Mouse (Mus musculus): ENCODE results near the gene Foxa1.

Foxa1 gene

DNA sequence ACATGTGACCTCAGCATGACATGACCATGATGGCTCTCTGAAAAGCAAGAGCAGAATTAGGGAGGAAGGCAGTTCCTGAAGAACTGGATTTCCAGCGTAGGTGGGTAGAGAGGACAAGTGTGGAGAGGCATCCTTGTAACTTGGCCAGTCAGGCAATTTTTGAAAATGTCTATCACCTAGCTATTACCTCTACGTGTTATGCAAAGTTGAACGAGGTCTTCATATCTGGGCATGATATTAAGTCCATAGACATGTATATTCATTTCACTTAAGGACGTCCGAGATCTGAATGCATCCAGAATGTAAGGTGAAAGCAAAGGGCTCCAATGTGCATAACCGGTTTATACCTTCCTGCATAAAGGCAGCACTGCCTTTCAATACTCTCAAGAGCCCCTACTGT is 5.6 kb downstream of the Foxa1 start:
- no peak for DNase-seq (ENCODE audit: low spot score)

DNA sequence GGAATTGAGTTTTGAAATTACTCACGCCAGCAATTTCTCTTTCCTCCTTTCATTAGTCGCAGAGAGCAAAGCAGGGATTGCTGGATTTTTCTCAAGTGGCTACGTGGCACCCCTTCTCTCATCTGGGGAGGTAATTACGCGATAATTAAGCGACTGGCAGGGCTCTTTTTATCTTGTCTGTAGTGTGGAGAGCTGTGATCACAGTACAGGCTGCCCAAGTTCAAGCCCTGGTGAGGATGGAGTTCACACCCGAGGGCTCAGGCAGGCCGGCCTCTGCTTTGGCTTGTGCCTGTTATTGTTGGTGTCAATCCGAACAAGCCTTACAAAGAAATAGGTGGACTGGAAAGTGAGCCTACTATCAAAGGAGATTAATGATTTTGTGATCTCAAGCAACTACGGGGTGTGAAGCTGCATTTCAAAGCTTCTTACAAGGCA is 7.1 kb downstream of the Foxa1 start:
- DNase-seq (ENCODE audit: low spot score): no peak

DNA sequence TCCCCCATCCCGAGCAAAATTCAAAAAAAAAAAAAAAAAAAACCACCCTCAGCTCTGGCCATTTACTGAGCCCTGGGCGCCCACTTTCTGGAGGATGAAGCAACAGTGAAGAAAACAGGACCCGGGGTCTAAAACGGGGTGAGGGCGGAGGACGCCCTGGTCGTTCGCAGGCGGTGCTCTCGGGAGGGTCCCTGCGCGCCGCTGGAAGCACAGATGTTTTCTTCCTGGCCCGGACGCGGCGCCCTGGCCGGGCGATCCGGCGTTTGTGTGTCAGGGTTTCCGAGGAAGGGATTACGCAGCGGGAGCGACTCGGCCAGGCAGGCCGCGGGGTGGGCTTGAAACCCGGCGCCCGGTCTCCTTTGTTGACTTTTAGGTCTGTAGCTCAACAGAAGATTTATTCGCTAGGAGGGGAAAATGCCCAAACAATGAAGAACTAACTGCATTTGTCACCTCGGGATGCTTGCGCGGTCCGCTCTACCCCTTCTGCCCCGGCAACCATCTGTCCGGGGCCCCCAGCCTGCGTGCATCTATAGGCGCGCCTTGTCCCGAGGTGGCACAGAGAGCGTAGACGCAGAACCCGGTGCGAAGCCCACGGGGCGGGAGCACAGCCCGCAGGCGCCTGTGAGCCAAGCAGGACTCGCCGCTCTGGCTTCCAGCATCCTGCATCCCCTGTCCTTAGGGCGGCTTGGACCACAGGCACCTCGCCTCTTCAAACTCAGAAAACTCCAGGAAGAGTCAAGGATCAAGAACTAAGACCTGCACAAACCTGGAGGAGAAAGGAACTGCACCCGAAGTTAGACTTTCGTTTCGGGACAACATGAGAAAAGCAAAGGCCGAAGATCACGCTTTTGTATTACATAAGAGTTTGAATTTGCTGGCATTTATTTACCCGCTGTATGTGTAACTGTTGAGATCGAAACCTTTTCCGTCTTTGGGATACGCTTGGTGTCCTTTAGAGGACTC is 7.8 kb downstream of the Foxa1 start:
- DNase-seq (ENCODE audit: low spot score): peak; percentile 45

DNA sequence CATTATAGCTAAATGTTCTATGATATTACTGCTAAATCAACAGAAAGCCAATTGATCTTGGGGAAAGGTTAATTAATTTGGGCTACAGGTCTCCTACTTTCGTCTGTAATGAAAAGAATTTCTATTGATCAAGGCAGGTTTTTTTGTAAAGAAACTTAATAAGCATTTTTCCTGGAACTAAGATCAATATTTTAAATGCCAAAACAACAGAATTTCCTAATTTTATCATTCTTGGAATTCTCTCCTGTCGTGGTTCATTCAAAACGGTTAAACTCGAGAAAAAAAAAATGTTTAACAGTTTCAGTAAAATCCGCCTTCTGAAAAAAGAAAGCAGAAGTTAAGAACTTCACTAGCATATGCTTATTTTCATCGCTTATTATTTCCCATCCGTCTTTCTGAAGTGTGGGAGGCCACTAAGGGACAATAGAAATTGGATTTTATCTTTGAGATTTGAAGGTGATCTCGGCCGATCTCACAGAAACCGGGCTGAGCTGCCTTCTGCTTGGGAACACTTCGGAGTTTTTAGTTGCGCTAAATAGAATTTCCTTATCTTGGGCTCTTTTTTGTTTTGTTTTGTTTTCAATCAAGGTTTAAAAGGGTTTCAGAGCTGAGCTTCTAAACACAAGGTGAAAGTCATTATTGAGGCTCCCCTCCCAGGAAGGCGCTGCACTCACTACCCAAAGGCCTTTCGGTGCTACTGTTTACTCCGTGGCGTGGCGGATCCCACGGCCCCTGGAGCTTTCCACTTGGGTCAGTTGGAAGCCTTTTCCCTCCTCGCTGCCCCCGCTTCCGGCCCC is 8.7 kb downstream of the Foxa1 start:
- DNase-seq (ENCODE audit: low spot score): peak; percentile 45

DNA sequence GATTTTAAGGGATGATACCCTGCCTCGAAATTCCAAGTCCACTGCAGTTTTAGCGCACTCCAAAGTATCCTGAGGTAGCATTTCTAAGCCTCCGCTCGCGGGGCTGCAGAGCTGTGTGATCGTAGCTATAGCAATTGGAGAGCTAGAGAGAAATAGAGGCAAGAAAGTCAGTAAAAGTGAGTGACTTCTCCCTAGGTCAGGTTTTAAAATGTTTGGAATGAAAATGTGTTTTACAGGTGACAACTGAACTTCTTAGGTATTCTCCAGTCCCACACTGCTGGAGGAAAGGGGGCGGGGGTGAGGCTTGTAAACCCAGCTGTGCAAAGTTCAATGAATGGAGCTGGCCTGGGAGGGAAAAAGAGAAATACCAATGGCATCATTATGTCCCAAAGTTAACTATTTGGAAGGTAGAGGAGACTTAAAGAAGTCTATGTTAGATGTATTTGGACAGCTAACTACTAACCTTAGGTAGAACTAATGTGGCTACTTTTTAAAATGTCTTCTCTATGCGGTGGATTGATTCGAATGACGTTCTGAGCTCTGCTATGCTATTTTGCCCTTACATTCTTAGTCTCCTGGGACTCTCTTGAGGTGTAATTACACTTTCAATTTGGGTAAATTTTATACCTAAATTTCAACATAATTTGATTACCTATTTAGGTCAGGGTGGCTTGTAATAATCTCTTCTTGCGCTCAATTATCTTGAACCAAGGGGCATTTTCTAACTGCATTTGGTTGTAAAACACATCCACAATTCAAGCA is 9.6 kb downstream of the Foxa1 start:
- no peak for DNase-seq (ENCODE audit: low spot score)

DNA sequence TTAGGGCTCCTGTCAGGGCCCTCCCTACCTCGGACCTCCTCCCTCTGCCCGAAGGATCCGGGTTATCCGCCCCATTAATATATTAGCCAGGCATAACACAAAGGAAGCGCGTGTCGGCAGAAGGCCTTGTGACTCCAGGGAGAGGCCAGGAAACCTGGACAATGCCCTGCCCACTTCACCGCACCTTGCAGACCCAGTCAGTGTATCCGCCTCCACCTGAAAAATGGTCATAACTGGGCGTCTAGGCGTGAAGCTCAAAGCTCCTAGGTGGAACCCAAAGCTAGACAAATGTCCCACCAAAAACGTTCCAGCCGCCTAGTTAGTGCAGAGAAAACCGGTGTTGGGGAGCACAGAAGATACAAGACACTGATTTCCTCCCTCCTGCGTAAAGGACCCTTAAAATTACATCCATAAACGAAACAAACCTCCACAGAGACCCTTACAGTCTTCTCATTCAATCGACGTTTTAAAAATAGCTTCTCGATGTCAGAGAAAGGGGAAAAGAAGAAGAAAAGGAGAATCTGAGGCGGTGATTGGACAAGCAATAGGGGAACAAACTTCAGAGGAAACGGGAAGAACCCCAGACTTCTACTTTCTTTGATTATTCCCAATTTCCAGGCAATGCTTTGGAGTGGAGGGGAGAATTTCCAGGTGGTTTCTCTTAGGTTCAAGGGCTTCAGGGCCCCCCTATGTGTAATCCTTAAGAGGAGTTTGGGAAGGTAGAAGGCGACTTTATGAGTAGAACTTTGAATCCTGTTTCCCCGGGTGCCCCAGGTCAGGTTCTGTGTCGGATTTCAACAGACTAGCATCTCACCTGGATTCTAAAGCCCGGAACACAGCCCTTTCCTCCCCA is 10.4 kb downstream of the Foxa1 start:
- no peak for DNase-seq (ENCODE audit: low spot score)

DNA sequence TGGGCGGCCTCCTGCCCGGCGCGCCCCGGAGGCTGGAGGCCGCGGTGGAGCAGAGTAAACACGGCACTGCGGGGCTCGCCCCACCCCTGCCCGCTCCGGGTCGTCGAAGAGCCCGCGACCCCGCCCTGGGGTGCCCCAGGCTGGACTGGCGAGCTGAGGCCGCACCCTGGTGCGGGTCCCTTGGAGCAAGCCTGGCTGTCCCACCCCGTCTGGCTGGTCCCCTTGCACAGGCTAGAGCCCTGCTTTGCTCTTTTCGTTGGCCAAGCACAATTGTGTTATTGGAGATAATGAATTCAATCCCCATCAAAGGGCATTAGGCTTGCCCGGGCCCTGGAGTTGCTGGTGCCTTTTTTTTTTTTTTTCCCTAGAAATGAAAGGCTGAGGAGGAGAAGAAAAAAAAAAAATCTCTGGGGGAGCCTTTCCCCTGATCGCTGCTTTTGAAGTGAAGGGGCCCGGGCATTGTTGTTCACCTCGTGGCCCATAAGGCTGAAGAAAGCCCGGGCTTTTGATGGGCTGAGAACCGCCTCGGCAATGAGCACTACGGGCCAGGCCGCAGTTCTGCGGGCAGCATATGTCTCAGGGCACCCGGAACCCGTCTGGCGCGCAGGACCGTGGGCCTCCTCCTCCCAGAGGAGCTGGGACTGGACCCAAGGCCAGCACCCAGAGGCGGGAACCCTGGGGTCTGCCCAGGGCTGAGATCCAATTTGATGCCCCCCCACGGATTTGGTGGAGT is 11.7 kb downstream of the Foxa1 start:
- DNase-seq (ENCODE audit: low spot score): no peak

DNA sequence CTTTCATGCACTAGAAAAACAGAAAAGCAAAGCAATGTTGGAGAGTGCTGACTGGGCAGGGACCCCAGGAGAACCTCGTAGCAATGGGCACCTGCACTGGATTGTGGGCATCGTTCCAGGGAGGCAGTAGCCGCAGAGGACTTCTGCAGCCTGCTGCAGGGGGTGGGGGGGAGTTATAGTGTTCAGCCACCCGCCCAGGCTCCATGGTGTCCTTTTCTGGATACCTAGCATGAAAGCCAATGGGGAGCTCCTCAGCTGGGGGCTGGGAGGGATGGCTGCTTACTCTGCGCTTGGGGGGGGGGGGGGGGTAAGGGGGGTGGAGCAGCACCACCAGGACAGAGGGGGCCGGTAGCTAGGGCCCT is 12.2 kb downstream of the Foxa1 start:
- DNase-seq (ENCODE audit: low spot score): no peak

DNA sequence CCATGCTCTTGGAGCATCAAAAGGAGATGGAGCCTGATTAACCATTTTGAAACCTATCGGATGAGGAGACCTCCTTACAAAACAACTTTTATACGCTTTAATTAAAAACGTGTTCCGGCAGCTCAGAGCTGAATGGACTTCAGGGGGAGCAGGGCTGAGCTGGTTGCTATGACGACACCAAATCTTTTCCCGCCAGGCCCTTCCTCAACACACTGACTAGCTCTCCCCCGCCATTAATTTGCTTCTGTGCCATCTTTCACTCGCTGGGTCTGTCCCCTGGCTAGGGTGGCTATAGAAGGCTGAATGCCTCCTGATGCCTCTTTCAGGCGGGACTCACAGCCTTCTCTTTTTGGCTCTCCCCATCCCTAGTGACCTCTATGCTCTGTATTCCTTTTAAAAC is 16.2 kb downstream of the Foxa1 start:
- no peak for DNase-seq (ENCODE audit: low spot score)

DNA sequence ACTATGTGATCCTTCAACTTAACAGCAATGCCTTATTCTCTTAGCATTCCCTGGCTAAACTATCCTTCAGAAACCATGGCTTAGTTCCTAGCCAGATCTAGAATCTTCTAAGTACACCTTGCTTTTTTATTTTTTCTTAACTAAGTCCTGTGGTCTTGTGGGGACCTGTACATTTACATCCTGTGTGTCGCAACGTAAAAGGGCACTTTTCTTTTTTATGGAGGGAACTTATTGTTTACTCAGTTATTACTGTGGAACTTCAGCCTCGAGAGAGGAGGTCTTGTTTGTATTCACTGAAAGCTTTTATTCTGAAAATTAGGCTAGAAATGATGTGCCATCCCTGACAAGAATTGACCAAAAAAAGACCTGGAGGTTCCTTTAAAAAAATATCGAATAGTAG is 18.4 kb downstream of the Foxa1 start:
- DNase-seq (ENCODE audit: low spot score): no peak

DNA sequence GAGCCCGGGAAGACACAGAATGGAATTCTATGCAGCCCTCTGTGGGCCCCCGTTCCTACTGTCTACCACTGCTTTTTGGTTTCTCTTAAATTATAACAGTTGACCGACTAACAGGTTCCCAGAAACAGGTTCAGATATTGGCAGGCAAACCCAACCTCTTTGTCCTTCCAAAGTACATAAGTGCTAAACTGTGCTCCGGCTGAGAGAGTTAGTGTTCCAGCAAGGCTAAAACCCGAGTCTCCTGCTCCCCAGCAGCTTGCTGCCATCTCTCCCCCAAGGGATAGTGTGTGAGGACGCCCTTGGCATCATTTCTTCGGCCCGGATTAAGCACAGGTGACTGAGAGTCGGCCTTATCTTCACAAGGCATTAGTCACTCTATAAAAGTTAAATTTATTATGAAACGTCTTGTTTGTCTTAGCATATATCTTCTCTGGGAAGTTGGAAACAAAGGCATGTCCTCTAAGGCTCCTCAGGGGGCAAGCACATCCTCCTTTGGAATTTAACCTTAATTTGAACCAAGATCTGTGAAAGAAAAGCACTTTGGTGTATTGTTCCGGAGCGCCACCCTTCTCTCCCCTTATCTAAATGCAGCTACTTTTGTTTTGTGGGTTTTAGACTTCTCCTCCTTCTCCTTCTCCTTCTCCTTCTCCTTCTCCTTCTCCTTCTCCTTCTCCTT is 30.9 kb downstream of the Foxa1 start:
- DNase-seq (ENCODE audit: low spot score): no peak

DNA sequence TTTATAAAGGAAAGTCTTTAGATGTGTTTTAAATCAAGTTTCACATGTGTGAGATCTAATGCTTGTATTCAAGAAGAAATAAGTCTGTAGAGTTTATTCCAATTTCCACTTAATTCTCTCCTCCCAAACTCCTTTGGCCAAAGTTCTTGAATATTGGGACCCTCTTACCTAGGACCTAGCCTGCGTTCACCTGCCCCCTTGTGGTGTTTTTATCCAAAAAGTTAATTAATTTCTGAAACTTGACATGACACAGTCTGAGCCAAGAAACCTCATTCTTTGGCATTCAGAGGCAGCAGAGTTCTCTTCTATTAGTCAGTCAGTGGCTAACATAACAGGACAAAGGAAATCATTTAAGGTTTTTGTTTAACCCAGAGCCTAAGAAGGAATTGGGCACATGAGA is 32.2 kb downstream of the Foxa1 start:
- no peak for DNase-seq (ENCODE audit: low spot score)

DNA sequence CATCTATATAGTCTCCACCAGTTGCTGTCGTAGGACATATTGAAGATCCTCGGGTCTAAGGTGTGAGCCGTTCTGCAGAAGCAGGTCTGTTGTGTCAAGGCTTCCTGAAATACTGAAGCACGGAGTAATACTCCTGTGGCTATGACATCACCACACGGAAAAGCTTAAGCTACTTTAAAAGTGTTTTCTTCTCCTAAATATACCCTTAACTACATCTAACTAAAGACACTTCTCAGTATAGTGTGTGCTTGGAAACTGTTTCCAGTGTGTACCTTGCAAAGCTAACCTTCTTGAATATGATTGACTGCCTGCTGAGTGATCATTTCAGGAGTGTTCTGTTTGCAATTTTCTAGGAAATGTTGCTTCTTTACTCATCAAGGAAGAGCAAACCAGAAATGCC is 35.2 kb downstream of the Foxa1 start:
- no peak for DNase-seq (ENCODE audit: low spot score)

DNA sequence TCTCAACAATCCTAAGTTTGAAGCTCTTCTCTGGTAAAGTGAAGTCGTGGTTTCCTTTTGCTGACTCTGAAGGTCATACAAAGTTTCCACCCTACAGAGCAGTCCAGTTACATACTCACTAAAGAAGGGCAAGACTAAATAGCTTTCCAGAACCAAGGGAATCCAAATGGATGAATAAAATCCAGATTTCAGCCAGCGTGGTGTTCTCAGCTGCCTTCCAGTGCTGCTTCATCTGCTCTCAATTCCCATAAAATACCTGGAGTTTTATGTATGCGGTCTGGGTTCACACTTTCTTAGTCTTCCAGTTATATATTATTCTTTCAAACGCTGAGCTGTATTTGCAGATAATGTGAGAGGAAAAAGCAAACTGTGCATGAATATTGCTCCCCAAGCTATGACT is 35.6 kb downstream of the Foxa1 start:
- DNase-seq (ENCODE audit: low spot score): no peak

DNA sequence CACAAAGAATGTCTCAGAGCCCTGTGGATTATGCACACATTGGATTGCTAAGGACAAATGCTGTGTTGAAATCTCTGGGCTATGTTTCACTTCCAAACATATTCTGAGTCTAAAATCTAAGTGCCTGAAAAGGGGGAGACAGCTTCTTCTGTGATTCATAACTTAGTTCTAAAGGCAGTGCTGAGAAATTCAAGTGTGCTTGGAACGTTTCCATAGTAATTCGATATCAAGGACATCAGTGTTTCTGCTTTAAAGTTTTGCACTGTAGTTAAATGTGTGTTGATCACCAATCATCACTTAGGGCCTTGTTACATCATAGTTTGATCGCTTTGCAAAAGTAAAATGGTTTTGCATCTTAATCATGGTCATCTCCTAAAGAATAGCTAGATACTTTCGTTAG is 37.0 kb downstream of the Foxa1 start:
- DNase-seq (ENCODE audit: low spot score): no peak

DNA sequence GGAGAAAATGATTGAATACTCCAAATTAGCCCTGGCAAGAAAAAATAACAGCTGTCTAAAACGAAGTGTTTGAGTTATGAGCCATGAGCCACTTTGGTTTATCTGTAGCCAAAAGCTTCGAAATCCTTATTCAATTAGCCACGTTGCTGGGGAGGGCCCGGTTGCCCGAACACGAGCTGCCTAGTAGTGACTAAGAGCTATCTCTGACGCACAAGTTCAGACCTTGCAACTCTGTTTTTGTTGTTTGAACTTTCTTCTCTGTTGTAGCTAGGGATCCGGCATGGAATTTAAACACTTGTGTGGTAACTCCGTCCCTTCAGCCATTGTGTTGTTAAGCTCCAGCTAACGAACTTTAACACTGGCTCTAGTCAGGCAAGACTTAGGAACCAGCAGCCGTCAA is 37.8 kb downstream of the Foxa1 start:
- DNase-seq (ENCODE audit: low spot score): no peak

DNA sequence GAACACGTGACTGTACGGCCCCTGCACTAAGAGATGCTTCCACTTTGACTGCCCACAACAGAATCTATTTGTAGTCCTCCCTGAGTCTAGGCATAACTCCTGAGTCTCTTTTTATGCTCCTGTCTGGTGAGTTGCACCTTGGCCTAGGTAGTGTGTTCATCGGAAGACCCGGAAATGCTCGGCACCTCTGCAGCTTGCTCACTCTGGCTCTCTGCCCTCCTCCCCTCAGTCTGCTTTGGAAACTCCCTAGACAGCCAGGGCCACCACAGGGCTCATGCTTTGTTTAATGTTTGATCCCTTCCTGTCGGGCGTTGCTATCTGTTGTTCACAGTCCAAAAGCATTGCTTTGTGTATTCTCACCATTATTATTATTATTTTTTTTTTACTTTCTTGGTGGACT is 41.4 kb downstream of the Foxa1 start:
- DNase-seq (ENCODE audit: low spot score): no peak

DNA sequence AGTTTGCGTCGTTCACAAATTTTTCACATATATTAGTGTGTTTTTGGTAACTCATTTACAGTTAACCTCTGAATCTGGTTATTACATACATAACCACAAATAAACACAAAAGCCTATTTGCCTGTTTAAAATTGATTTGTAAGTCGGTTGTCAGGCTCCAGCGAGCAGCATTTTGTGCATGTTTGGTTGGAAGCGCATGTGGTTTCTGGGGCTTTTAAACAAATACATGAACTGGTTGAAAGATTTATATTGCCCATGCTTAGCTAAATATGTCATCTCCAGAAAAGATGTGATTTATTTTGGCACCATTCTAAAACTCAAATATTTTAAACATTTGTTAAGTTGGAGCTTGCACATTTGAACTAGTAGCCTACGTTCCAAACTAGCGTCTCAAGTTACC is 46.5 kb downstream of the Foxa1 start:
- no peak for DNase-seq (ENCODE audit: low spot score)

DNA sequence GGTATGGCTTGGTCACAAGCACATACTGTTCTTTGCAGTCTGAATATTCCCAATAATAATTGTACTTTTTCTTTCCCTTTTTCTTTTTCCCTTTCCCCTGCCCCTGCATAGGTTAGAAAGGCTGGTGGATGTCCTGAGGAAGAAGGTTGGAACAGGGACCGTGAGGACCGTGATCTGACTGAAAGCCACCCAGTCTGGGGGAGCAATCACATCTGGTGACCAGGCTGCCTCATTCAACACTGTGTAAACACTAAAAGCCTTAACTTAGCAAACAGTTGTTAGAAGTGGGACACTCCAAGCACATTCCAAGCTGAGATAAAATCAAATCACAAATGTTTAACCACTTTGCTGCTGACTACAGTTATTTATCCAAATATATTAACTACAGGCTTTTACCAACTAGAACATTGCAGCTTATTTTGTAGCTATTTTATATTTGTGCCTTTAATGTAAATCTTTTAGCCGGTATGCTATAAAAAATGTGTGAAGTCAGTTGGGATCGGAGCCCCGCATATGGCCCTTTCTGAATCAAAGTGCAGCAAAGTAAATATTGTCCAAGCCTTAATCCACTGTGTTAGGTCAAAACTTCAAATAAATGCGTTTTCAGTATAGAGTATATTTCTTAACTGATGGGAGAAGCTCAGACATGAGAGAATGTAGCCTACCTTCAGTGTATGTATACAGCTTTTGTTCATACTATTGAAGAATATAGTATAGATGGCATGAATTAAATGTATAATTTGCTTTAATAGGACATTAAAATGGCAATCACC is 50.2 kb downstream of the Foxa1 start:
- DNase-seq (ENCODE audit: low spot score): no peak
